Comparison of ENCODE assay signal across 10 mouse cellular contexts in the genomic region with DNA sequence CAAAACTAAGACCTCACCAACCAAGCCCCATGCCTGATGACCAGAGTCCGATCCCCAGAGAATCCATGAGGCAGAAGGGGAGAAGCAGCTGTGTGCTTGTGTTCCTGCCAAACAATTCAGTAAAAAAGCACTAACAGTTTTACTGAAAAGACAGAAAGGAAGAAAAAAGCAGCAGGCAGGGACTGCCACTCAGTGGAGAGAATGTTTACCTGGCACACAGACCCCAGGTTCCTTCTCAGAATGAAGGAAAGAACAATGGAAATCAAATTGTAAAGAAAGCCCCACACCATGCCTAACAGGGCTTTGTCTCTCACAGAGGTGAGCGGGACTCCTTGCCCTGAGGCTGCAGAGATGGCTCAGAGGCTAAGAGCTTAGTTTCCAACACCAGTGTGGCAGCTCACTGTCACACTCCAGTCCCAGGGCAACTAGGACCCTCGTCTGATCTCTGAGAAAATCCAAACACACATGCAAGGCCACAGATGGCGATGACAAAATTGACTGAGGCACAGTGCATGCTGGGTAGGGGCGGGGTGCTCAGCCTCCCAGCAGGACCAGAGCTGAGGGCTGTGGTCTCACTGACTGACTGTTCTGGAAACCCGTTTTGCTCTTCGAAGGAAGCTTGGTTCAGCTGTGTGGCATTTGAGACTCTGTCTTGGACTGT. TPM values are rescaled to one million over a fixed set of nuclear protein-coding genes. Genes with fewer than 3 reads are reported as not detected.
DNase-seq lines count a peak whose midpoint lies in the region; ATAC-seq and TF ChIP-seq lines count a peak whose summit lies in the region.
"Had no signal": no experiment of that assay in that cellular context is flagged by ENCODE, and none has a peak within 500 bp of the region (broad histone marks: within the 10 kb centered on the region; RNA-seq: fewer than 3 reads in every experiment).

No protein-coding gene starts in this region.

- no peaks in the 10 kb centered on the region for H3K27me3 ChIP-seq in forebrain, embryonic 16.5 days (replicated peaks; ENCODE audit: control insufficient read depth, insufficient read depth, low read length)
- H3K27me3 ChIP-seq in midbrain, embryonic 13.5 days = no peaks in the 10 kb centered on the region
- H3K27me3 ChIP-seq: limb, embryonic 13.5 days had no signal

- no peak overlapping the region for H3K4me3 ChIP-seq in layer of hippocampus, adult 2 months
- no peak overlapping the region for H3K4me3 ChIP-seq in forebrain, embryonic 16.5 days (replicated peaks; ENCODE audit: low read length)
- no peak overlapping the region for H3K4me3 ChIP-seq in midbrain, embryonic 13.5 days (replicated peaks)
- H3K4me3 ChIP-seq: limb, embryonic 13.5 days had no signal

- peak; percentile 58 for TF ChIP-seq CTCF in layer of hippocampus, adult 2 months (conservative IDR thresholded peaks at IDR 0.05)
- TF ChIP-seq CTCF in brain, embryonic 14.5 days (IDR thresholded peaks at IDR 0.05; ENCODE audit: borderline replicate concordance, extremely low read depth, insufficient read depth, insufficient read length) = no peak

- no peak for DNase-seq in layer of hippocampus, adult 2 months (ENCODE audit: low spot score in 2 of 2)
- DNase-seq in layer of hippocampus, postnatal 36 days = no peak
- peak; percentile 76 for DNase-seq in brain, embryonic 14.5 days (ENCODE audit: low read depth)
- DNase-seq in urinary bladder, postnatal 10 days (ENCODE audit: low spot score) = no peak
- DNase-seq: heart, postnatal 4 days had no signal

- H3K4me1 ChIP-seq in forebrain, embryonic 16.5 days (replicated peaks; ENCODE audit: control insufficient read depth, insufficient read depth, low read length) = peaks cover 8% of the 10 kb centered on the region; the same call in 1 of the 2 replicates
- peaks cover 13% of the 10 kb centered on the region; the same call in 1 of the 2 replicates for H3K4me1 ChIP-seq in midbrain, embryonic 13.5 days (replicated peaks)
- H3K4me1 ChIP-seq: limb, embryonic 13.5 days had no signal

- TF ChIP-seq POLR2A in brain, embryonic 14.5 days (IDR thresholded peaks at IDR 0.05; ENCODE audit: borderline replicate concordance, extremely low read depth, insufficient read depth, insufficient read length, poor library complexity, severe bottlenecking) = no peak

- no peaks in the 10 kb centered on the region for H3K36me3 ChIP-seq in forebrain, embryonic 16.5 days (ENCODE audit: control insufficient read depth, insufficient read depth)
- no peaks in the 10 kb centered on the region for H3K36me3 ChIP-seq in midbrain, embryonic 13.5 days
- H3K36me3 ChIP-seq: limb, embryonic 13.5 days had no signal

- peak overlapping the region; percentile 12; the same call in 1 of the 2 replicates for H3K9ac ChIP-seq in forebrain, embryonic 16.5 days (replicated peaks; ENCODE audit: low read depth, low read length)
- H3K9ac ChIP-seq in midbrain, embryonic 13.5 days (replicated peaks) = peak overlapping the region; percentile 28; the same call in 1 of the 2 replicates
- H3K9ac ChIP-seq: limb, embryonic 13.5 days had no signal

- no peak overlapping the region for H3K27ac ChIP-seq in layer of hippocampus, adult 2 months
- peak overlapping the region; percentile 33 for H3K27ac ChIP-seq in forebrain, embryonic 16.5 days (ENCODE audit: low read length)
- peak overlapping the region; percentile 59 for H3K27ac ChIP-seq in midbrain, embryonic 13.5 days
- H3K27ac ChIP-seq: limb, embryonic 13.5 days had no signal

- no peaks in the 10 kb centered on the region for H3K9me3 ChIP-seq in forebrain, embryonic 16.5 days (ENCODE audit: control insufficient read depth, low read length)
- no peaks in the 10 kb centered on the region for H3K9me3 ChIP-seq in midbrain, embryonic 13.5 days
- H3K9me3 ChIP-seq: limb, embryonic 13.5 days had no signal

- no peak overlapping the region for H3K4me2 ChIP-seq in forebrain, embryonic 16.5 days (ENCODE audit: low read length)
- H3K4me2 ChIP-seq in midbrain, embryonic 13.5 days (replicated peaks) = no peak overlapping the region
- H3K4me2 ChIP-seq: limb, embryonic 13.5 days had no signal

- WGBS in forebrain, embryonic 16.5 days = 34% methylated on average over 7 of the region's 7 CpGs
- WGBS in midbrain, embryonic 13.5 days = 40% methylated on average over 7 of the region's 7 CpGs

- peak; percentile 59; the same call in 1 of the 2 replicates for ATAC-seq in forebrain, embryonic 16.5 days
- ATAC-seq in midbrain, embryonic 13.5 days = peak; percentile 44
- ATAC-seq in activated CD4-positive, CD25-positive, alpha-beta regulatory T cell, adult 4 months = no peak

RNA-seq across cellular contexts. Expression of a gene that starts 14.9 kb away (rescaled TPM):
- under 1 TPM in 1 of 2 experiments, not detected in 1; 0.79 TPM for total RNA-seq in layer of hippocampus, adult 2 months (2021)
- 1 to 10 TPM; 1.0 to 1.1 TPM for total RNA-seq in layer of hippocampus, postnatal 36 days (2021)
- polyA plus RNA-seq in brain, embryonic 14.5 days (2012; rRNA removed) = 3.9 and 6.2 TPM in 2 replicates
- polyA plus RNA-seq in forebrain, embryonic 16.5 days (2015; fragmentation: Nextera tagmentation; extraction: Ambion mirVana) = 2.2 and 9.8 TPM in 2 replicates
- 4.0 and 4.7 TPM in 2 replicates for polyA plus RNA-seq in midbrain, embryonic 13.5 days (2015; fragmentation: Nextera tagmentation; extraction: Ambion mirVana)
- 1 to 10 TPM in 1 of 2 experiments, not detected in 1; 2.1 TPM for polyA plus RNA-seq in activated CD4-positive, CD25-positive, alpha-beta regulatory T cell, adult 4 months (2017; shearing (Covaris generic))
- polyA plus RNA-seq: kidney, embryonic 14.5 days had no signal

RNA-seq across cellular contexts. Expression of a gene that starts 40.6 kb away (rescaled TPM):
- under 1 TPM; 0.20 to 0.33 TPM for total RNA-seq in layer of hippocampus, adult 2 months (2021)
- total RNA-seq in layer of hippocampus, postnatal 36 days (2021) = under 1 TPM; 0.18 to 0.52 TPM
- polyA plus RNA-seq in brain, embryonic 14.5 days (2012; rRNA removed) = 0.36 and 0.42 TPM in 2 replicates
- polyA plus RNA-seq in forebrain, embryonic 16.5 days (2015; fragmentation: Nextera tagmentation; extraction: Ambion mirVana) = 0.24 and 0.32 TPM in 2 replicates
- 0.35 and 0.37 TPM in 2 replicates for polyA plus RNA-seq in midbrain, embryonic 13.5 days (2015; fragmentation: Nextera tagmentation; extraction: Ambion mirVana)
- polyA plus RNA-seq in activated CD4-positive, CD25-positive, alpha-beta regulatory T cell, adult 4 months (2017; shearing (Covaris generic)) = not detected
